Mouse (Mus musculus) skeletal muscle tissue, adult 2 months (tissue): ENCODE measurements at regions not wholly inside any gene's neighbourhood (a gene's known extent, or its start where the extent isn't known, plus 50 kb on each side); places are given as distances from the start of the nearest gene placed in this dataset.

Experiments
- DNase-seq: peaks from one replicate; pipeline ENCODE4 v3.0.0-alpha.2; 2012; ENCODE audit warnings: low read depth, low spot score

- DNase-seq, result no peak
Observed at GRCm38 (mm10) chr9:94382293-94382692, 155.6 kb downstream of the 1190002N15Rik start.

GRCm38 (mm10) chr9:94378835-94379234 lies 159.0 kb downstream of the 1190002N15Rik start:
- no peak for DNase-seq

GRCm38 (mm10) chr9:94378291-94378690 lies 159.6 kb downstream of the 1190002N15Rik start:
- DNase-seq, result no peak

- no peak for DNase-seq
Observed at GRCm38 (mm10) chr9:94377346-94378039, 160.4 kb downstream of the 1190002N15Rik start.

- no peak for DNase-seq
Observed at GRCm38 (mm10) chr9:94370976-94371375, 166.9 kb downstream of the 1190002N15Rik start.

GRCm38 (mm10) chr9:94368231-94368936 lies 169.5 kb downstream of the 1190002N15Rik start:
- no peak for DNase-seq

- DNase-seq, result peak; percentile 36
Observed at GRCm38 (mm10) chr9:94361877-94362697, 175.8 kb downstream of the 1190002N15Rik start.

- DNase-seq, result no peak
Observed at GRCm38 (mm10) chr9:94361011-94361410, 176.9 kb downstream of the 1190002N15Rik start.

GRCm38 (mm10) chr9:94358150-94358549 lies 179.7 kb downstream of the 1190002N15Rik start:
- DNase-seq, result no peak

GRCm38 (mm10) chr9:94342011-94342410 lies 195.9 kb downstream of the 1190002N15Rik start:
- no peak for DNase-seq

- no peak for DNase-seq
Observed at GRCm38 (mm10) chr9:94341531-94341930, 196.3 kb downstream of the 1190002N15Rik start.

- no peak for DNase-seq
Observed at GRCm38 (mm10) chr9:94333450-94333849, 204.4 kb downstream of the 1190002N15Rik start.

GRCm38 (mm10) chr9:94323011-94323410 lies 214.9 kb downstream of the 1190002N15Rik start:
- no peak for DNase-seq

GRCm38 (mm10) chr9:94302575-94302974 lies 235.3 kb downstream of the 1190002N15Rik start:
- no peak for DNase-seq

- no peak for DNase-seq
Observed at GRCm38 (mm10) chr9:94301896-94302295, 236.0 kb downstream of the 1190002N15Rik start.

- DNase-seq, result no peak
Observed at GRCm38 (mm10) chr9:94295431-94295830, 242.4 kb downstream of the 1190002N15Rik start.

- no peak for DNase-seq
Observed at GRCm38 (mm10) chr9:94292147-94292546, 245.7 kb downstream of the 1190002N15Rik start.

GRCm38 (mm10) chr9:94289546-94289945 lies 248.3 kb downstream of the 1190002N15Rik start:
- DNase-seq, result no peak

- DNase-seq, result no peak
Observed at GRCm38 (mm10) chr9:94287559-94287958, 250.3 kb downstream of the 1190002N15Rik start.

- DNase-seq, result no peak
Observed at GRCm38 (mm10) chr9:94278657-94279585, 259.0 kb downstream of the 1190002N15Rik start.

GRCm38 (mm10) chr9:94277096-94277495 lies 260.8 kb downstream of the 1190002N15Rik start:
- no peak for DNase-seq
